Mouse (Mus musculus) liver, postnatal 0 days (tissue): ENCODE results near the gene Ivl. TPM values are rescaled to one million over a fixed set of nuclear protein-coding genes. Genes with fewer than 3 reads are reported as not detected.
A peak's percentile ranks its signal among the peaks of the same experiment; 100 is the strongest.

ENCODE experiments used
- ATAC-seq: fragments of 200-750 bp; cut with Nextera tagmentation; 2 replicates; pipeline ENCODE4 v1.8.0; 2017; ENCODE audit warnings: mild to moderate bottlenecking, moderate library complexity
- DNase-seq: peaks from one replicate; pipeline ENCODE4 v3.0.0-alpha.2; 2016
- H3K27ac ChIP-seq: fragments of 300-500 bp; sonication (generic); 2 replicates; pipeline ENCODE4 v1.5.1; 2014; ENCODE audit warnings: antibody characterized with exemption, moderate library complexity, mild to moderate bottlenecking, low read depth
- H3K27me3 ChIP-seq: fragments of 300-500 bp; sonication (generic); 2 replicates; pipeline ENCODE4 v1.6.1; 2014; ENCODE audit warnings: low read length, control low read depth, mixed read lengths; ENCODE audit not compliant: insufficient read depth
- H3K36me3 ChIP-seq: fragments of 300-500 bp; sonication (generic); replicated peaks from 2 replicates; pipeline ENCODE4 v1.6.1; 2014; ENCODE audit warnings: mild to moderate bottlenecking, control low read depth, low read length, moderate library complexity, mixed read lengths; ENCODE audit not compliant: insufficient read depth
- H3K4me1 ChIP-seq: fragments of 300-500 bp; sonication (generic); 2 replicates; pipeline ENCODE4 v1.6.1; 2014; ENCODE audit warnings: antibody characterized with exemption, mild to moderate bottlenecking, control low read depth; ENCODE audit not compliant: insufficient read depth
- H3K4me2 ChIP-seq: fragments of 300-500 bp; sonication (generic); 2 replicates; pipeline ENCODE4 v1.6.1; 2014; ENCODE audit warnings: low read depth, mild to moderate bottlenecking, low read length, moderate library complexity, mixed read lengths
- H3K4me3 ChIP-seq: fragments of 300-500 bp; sonication (generic); 2 replicates; pipeline ENCODE4 v1.5.1; 2014; ENCODE audit warnings: low read depth, low read length
- H3K9ac ChIP-seq: fragments of 300-500 bp; sonication (generic); replicated peaks from 2 replicates; pipeline ENCODE4 v1.6.1; 2014; ENCODE audit warnings: mild to moderate bottlenecking, moderate library complexity
- H3K9me3 ChIP-seq: fragments of 300-500 bp; sonication (generic); 2 replicates; pipeline ENCODE4 v1.6.1; 2016; ENCODE audit warnings: mild to moderate bottlenecking, control low read depth, low read length, mixed read lengths
- CTCF ChIP-seq: sonication (generic); IDR thresholded peaks from 2 replicates; pipeline ENCODE4 v1.5.1; 2016; ENCODE audit warnings: antibody characterized with exemption, low read depth
- EP300 ChIP-seq: IDR thresholded peaks from 2 replicates; pipeline ENCODE4 v1.6.1; 2016; ENCODE audit warnings: antibody characterized with exemption, low read depth, mild to moderate bottlenecking
- WGBS: fragments of 180-500 bp; shearing (Covaris S2); extraction: QIAGEN DNeasy Blood & Tissue Kit; methylation state at CpG from one replicate; pipeline ENCODE4 v1.1.7; 2014; ENCODE audit not compliant: insufficient replicate concordance; 5-methylcytosine and 5-hydroxymethylcytosine counted together
- polyA plus RNA-seq: library from polyadenylated mRNA; unstranded; fragments of >200 nt; fragmentation: Nextera tagmentation; extraction: Ambion mirVana; gene quantifications from 2 replicates; pipeline ENCODE4 v1.2.1, GENCODE M21; 2015

Gene Ivl
- polyA plus RNA-seq, 1 experiment from 2014 or later, result not detected

- Histone ChIP-seq H3K9me3 (peaks cover 3% of the 10 kb centered on the region; the same call in 1 of the 2 replicates), H3K9ac (no peak overlapping the region), H3K27me3 (no peaks in the 10 kb centered on the region), H3K27ac (no peak overlapping the region), H3K4me3 (no peak overlapping the region), H3K4me1 (no peaks in the 10 kb centered on the region), H3K4me2 (no peak overlapping the region), H3K36me3 (no peaks in the 10 kb centered on the region)
- ATAC-seq, result no peak
- 81% methylated on average over 2 of the region's 2 CpGs for WGBS
- no peak for DNase-seq
- TF ChIP-seq EP300, result no peak
Observed at GRCm38 (mm10) chr3:92598429-92598828, 24.9 kb upstream of the Ivl start.

GRCm38 (mm10) chr3:92588858-92589257, 15.3 kb upstream of the Ivl start, which contains the start of gene Smcp:
Smcp (minus strand) TSS chr3:92588997.
- Histone ChIP-seq H3K9ac (no peak within 1 kb of the TSS), H3K36me3 (no peaks in the 10 kb centered on the region), H3K4me3 (no peak within 1 kb of the TSS), H3K4me1 (peaks cover 6% of the 10 kb centered on the region; the same call in 1 of the 2 replicates), H3K27me3 (no peaks in the 10 kb centered on the region), H3K4me2 (peak within 1 kb of the TSS; percentile 13; the same call in 1 of the 2 replicates), H3K27ac (no peak within 1 kb of the TSS), H3K9me3 (no peaks in the 10 kb centered on the region)
- ATAC-seq (0 out of 2 replicates have a peak, but pooled peaks have one; percentile 23), DNase-seq (no peak)
- 71% methylated on average over 1 of the region's 1 CpGs for WGBS
- TF ChIP-seq CTCF, result no peak
- no peak for TF ChIP-seq EP300

- no peak for TF ChIP-seq CTCF
- no peak overlapping the region for H3K4me3 ChIP-seq
- WGBS, result 50% methylated on average over 3 of the region's 3 CpGs
Observed at GRCm38 (mm10) chr3:92587190-92587589, 13.7 kb upstream of the Ivl start.

GRCm38 (mm10) chr3:92585055-92585454, 11.5 kb upstream of the Ivl start:
- 46% methylated on average over 1 of the region's 1 CpGs for WGBS
- Histone ChIP-seq H3K36me3 (no peaks in the 10 kb centered on the region), H3K4me1 (peaks cover 6% of the 10 kb centered on the region; the same call in 1 of the 2 replicates), H3K27me3 (no peaks in the 10 kb centered on the region), H3K4me3 (no peak overlapping the region), H3K4me2 (no peak overlapping the region), H3K27ac (no peak overlapping the region), H3K9ac (no peak overlapping the region), H3K9me3 (no peaks in the 10 kb centered on the region)
- no peak for DNase-seq
- TF ChIP-seq EP300 (no peak), CTCF (no peak)
- ATAC-seq, result no peak

More at GRCm38 (mm10) chr3:92587190-92587589, 13.7 kb upstream of the Ivl start:
- Histone ChIP-seq H3K4me2 (0 out of 2 replicates have a peak overlapping the region, but pooled peaks have one; percentile 6), H3K36me3 (no peaks in the 10 kb centered on the region), H3K4me1 (peaks cover 6% of the 10 kb centered on the region; the same call in 1 of the 2 replicates), H3K27ac (no peak overlapping the region), H3K27me3 (no peaks in the 10 kb centered on the region), H3K9ac (no peak overlapping the region), H3K9me3 (no peaks in the 10 kb centered on the region)
- DNase-seq, result no peak
- peak; percentile 76 for ATAC-seq

GRCm38 (mm10) chr3:92583164-92583826, 9.8 kb upstream of the Ivl start:
- no peak for TF ChIP-seq CTCF
- no peak for TF ChIP-seq EP300
- H3K36me3 ChIP-seq, result no peaks in the 10 kb centered on the region
- DNase-seq, result no peak
- 0 out of 2 replicates have a peak, but pooled peaks cover 8% of the 10 kb centered on the region for H3K4me1 ChIP-seq
- no peak overlapping the region for H3K9ac ChIP-seq
- no peaks in the 10 kb centered on the region for H3K27me3 ChIP-seq
- H3K4me2 ChIP-seq, result no peak overlapping the region
- H3K9me3 ChIP-seq, result no peaks in the 10 kb centered on the region
- 65% methylated on average over 3 of the region's 3 CpGs for WGBS
- no peak for ATAC-seq
- no peak overlapping the region for H3K4me3 ChIP-seq
- H3K27ac ChIP-seq, result no peak overlapping the region

GRCm38 (mm10) chr3:92579508-92579907, 6.0 kb upstream of the Ivl start:
- Histone ChIP-seq H3K36me3 (no peaks in the 10 kb centered on the region), H3K9ac (no peak overlapping the region), H3K4me1 (peaks cover 4% of the 10 kb centered on the region; the same call in 1 of the 2 replicates), H3K27ac (no peak overlapping the region), H3K4me2 (no peak overlapping the region), H3K9me3 (no peaks in the 10 kb centered on the region), H3K27me3 (no peaks in the 10 kb centered on the region), H3K4me3 (no peak overlapping the region)
- ATAC-seq (no peak), DNase-seq (no peak)
- TF ChIP-seq EP300 (no peak), CTCF (no peak)
- WGBS, result 76% methylated on average over 1 of the region's 1 CpGs
